Mouse (Mus musculus) lung, adult 2 months (tissue): ENCODE results near the gene Arhgap5.

Experiments used
- CTCF ChIP-seq: fragments of 200-500 bp; IDR thresholded peaks from 2 replicates; pipeline ENCODE4 v1.5.1; 2011; ENCODE audit warnings: mild to moderate bottlenecking, low read length, control low read depth; ENCODE audit not compliant: insufficient read depth
- POLR2A ChIP-seq: fragments of 200-500 bp; IDR thresholded peaks from 2 replicates; pipeline ENCODE4 v1.6.1; 2011; ENCODE audit warnings: low read depth, mild to moderate bottlenecking, control low read depth, low read length, borderline replicate concordance; ENCODE audit errors: extremely low read depth

- TF ChIP-seq CTCF, result no peak
- TF ChIP-seq POLR2A, result no peak
Measured at GRCm38 (mm10) chr12:52541294-52541693, 37.5 kb downstream of the Arhgap5 start.
